Mouse (Mus musculus) MN1 (cell line): ENCODE results near the gene Nkx2-2.

Experiments
- DNase-seq: peaks from one replicate; pipeline ENCODE4 v3.0.0-alpha.2; 2016; ENCODE audit warnings: low spot score

The Nkx2-2 gene

DNA sequence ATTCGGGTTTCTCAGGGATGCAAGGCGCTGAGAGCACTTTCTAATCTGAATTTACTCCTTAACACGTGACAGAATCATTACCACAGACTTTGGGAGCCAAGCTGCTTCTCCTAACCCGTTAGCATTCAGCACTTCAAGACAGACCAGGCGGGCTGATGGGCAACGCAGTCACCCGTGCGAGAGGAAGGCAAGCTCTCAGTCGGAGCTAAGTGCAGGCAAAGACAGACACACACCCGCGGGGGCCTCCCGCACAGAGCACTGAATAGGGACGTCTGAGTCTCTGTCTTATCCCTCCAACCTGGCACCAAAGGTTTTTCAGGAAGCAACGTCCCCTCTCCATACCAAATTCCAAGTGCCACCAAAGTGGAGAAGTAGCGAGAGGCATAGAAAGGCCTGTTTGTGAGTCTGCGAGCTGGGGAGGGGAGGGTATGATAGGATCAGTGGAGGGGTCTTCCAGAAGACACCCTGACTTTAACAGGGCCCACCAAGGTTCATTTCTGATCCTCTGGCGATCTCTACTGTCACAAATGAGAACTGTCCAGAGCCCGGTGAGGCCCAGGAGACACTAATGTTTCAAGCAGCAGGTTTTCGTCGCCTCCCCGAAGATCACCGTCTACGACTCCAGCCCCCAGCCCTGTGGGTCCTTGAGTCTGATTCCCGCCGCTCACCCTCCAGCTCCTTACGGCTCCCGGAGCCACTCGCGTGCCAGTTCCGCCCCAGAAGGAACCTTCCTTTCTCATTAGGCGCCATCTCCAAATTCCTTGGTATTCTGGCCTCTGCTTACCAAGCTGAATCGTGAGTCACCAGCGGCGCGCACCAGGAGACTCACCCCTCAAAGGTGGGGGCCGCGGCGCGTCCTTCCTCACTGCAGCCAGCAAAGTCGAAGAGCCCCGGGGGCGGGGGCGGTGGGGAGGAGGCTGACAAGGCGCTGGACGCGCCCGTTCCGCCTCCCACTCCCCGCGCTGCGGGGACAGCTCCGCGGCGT is at the start of gene Nkx2-2:
TSS of gene Nkx2-2 (minus strand) at position 973 of the 985 bp plus-strand sequence.
- no peak for DNase-seq

DNA sequence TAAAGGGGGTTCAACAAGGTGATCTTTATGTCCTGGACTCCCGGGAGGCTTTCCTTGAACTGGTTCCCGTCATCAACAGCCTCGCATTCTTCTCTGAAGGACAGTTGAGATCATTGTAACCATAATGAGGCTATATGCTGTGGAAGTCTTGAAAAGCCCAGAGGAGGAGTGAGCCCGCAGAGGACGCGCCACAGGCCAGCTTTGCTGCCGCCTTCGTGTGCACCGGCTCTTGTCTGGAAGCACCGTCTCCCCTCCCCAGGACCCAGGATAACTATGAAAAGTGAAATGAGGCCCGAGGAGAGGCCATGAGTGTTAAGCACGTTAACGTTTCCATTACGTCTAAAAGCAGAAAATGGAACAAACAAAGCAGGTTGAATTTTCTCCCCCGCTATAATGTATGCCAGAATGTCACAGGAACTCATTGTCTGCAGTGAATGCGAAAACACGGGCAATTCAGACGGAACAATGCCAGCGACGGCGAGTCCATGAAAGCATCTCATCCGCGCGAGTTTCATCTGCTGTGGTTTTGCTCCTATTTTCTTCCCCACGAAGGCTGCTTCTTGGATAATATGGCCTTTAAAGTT is 41.8 kb upstream of the Nkx2-2 start:
- DNase-seq, result no peak

DNA sequence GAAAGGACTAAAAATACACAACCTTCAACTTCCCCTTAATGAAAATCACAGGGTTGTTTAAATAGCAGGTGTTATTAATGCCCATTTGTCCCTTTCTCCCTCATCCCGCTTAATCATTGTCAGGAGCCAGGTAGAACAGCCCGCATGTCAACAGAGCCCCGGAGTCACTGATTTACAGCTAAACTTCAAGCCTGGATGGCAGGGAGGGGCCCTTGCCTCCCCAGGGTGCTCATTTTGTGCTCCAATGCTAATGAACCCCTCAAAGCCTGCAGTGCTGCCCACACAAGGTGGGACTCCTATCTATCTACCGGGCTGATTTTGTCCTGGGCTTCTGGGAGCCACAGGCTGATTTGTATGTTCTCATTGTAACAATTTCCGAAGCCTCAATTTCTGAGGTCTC is 37.1 kb upstream of the Nkx2-2 start:
- DNase-seq, result no peak

DNA sequence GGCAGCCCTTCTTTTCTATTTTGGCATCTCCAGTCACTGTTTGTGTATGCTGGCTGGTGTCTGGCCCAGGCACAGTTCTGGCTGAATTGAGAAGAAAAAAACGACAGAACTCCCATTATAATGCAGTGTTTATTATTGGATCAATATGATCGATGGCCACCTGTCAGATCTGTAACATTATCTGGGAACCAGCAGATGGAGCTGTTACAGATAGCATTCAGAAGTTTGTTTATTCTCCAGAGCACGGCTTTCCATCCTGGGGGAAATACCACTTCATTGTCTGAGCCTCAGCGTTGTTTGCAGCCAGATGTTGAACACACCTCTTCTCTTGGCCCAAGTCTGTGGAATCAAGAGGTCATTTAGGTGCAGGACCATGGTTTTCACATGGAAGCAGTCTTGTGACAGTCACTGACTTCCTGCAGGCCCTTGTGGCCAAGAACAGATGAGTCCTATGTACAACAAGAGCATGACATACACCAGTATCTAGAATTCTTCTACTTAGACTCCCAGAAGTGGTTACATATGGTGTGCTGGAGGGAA is 11.1 kb upstream of the Nkx2-2 start:
- no peak for DNase-seq

DNA sequence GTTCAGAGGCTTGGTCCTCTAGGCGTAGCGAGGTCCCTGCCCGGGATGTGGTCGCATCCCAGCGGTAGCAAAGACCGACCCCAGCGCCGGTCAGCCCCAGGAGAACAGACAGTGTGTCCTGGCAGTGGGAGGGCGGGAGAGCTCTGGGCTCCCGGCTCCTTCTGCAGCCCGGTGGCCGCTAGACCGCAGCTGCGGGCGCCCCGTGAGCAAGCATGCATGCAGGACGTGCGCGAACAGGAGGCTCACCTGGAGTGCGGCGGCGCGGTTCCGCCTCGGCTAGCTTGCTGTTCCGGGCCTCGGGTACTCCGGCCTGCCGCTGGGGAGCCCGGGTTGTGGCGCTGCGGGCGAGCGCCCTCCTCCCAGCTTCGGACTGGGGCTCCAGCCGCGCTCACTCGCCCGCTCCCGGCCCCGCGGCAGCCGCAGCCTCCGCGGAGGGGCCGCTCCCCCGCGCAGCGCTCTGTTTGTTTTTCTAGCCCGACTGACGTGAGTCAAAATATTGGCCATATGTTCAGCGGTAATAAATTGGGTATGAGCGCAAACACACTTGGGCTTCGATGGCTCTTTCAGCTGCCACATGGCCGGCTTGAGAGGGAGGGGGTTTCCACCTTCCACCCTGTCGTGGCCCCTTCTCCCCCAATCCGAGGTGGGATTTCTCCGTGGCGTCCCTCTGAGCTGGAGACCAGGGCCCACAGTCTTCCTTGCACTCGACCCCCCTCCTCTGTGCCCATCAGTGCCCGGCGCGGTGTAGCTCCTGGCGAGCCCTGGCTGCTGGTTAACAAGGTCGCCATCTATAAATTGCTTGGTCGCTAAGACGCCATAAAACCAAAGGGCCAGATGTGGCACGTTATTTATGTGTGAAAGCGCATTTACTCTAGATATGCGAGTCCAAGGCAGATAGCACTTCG is 920 bp upstream of the Nkx2-2 start:
- DNase-seq, result no peak

DNA sequence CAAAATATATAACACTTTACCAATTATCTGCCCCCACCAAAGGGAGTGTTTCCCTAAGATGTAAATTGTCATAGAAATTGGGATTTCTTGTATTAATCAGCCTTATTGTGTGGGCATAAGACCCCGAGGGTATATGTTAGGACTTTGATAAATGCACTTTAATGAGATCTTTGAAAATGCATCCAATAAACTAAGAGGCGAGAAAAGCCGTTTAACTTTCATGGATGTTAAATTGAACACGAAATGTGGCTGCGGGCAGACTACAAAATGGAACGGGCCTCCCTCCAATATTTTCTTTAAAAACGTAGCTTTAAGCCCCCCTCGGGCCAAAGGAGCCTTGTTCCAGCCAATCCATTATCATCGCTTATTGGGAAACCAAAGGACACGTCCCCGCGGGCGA is 1.3 kb downstream of the Nkx2-2 start:
- no peak for DNase-seq

DNA sequence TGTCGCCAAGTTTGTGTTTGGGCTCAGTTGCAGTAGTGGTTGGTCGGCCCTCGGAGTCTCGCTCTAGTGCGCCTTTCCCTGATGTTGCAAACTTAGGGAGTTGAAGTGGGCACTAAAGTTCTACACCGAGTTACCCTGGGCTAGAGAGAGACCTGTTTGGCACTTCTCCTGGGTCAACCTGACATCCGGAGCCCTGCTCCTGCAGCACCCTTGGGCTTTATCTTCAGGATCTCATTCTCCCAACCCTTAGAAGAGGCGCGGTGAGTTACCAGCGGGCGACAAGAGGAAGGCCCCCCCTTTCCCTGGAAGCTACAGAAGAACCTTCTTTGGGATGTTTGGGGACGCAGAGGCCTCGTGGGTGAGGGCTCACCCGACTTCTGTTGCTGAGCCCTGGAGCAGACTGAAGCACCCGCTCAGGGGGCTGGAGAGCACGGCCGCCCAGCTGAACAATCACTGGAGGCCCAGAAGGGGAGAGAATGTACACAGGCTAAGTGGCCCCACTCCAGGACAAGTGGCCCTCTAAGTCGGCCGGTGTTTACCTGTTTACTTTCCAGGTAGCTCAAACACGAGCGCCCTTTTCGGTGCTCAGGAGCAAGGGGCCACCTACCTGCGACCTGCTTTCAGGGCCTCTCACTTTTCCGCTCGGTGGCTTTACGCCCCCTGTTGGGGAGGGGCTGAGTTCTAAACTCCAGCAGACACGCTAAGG is 3.6 kb downstream of the Nkx2-2 start:
- DNase-seq, result no peak

DNA sequence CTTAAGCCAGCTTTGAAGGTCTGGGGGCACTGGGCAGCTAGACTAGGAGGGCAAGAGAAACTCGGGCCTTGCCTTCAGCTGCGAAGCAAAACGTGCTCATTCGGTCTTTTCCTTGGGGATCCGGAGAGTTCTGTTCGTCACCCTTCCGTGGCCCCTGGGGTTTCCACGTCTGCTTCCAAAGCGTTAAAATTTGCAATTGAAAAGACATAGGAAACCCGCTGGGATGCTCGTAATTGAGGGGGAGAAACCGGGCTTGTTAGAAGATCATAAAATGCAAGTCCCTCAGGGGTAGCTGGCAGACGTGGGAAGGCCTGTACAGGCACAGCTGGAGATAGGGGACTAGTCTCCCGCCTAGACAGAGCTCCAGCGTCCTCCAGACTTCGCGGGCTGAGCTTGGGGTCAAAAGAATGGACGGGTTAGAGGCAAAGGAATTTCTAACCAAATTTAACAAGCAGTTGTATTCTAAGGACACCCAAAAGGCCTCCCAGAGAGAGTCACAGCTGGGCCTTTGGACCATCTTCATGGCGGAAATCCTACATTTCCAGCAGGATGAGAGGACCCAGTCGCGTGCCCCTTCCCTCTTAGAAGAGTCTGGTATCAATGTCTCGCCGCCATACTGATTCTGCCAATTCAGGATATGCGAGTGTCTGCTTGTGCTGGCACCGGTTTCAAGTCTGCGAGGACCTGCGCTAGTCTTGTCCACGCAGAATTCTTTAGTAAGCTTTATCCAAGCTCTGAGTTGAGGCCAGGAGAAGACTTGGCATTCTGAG is 4.3 kb downstream of the Nkx2-2 start:
- no peak for DNase-seq

DNA sequence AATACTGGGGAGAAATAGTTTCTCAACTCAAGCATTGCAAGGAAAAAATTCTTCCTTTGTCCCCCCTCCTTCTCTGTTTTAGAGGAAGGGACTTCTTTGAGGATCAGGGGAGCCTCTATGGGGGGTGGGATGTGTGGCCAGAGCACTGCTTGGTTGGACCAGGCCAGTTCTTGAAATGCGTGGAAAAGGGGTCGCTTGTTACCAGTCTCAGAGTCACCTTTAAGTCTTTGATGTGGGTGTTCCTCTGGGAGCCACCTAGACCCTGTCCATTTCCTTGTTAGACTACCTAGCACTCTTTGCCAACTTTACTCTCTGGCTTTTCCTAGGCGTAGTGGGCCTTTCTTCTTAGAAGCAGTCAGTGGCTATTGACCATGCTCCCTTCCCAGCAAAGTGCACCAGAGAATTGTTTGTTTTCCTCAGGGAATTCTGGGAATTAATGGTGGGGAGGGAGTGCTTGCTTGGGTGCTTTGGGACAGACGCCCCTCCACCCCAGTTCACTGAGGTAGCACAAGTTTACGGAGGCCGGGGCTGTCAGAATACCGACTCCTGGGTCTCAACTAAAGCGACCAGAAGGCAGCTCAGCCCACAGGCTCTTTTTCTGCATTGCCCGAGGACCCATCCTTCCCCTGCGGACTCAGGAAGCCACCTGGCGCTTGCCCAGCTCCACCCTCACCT is 5.0 kb downstream of the Nkx2-2 start:
- DNase-seq, result no peak

DNA sequence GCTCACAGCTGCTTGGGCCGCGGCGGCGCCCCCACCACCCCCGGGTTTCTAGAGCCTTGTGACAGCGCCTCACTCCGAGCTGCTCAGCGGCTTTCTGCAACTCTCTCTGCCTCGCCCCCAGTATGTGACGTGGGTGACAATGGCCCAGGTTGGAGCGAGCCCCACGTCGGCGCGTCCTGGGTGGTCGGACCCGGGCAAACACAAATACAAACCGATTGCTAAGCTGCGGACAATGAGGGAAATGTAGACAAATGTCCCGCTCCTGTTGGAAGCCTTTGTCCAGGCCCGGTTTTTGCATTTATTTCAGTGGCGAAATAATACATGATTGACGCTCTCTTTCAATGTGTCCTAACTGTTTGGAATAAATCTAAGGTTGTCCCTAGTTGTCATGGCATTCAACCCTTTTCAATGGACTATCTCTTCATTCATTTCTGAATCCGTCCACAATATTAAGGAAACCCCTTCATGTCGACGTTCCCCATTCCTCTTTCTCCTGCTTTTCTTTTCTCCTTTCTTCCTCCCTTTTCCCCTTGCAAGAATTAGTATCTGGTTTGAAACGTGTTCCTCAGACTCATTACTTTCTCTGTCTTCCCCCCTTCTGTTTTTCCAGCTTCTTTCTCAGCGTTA is 5.9 kb downstream of the Nkx2-2 start:
- no peak for DNase-seq

DNA sequence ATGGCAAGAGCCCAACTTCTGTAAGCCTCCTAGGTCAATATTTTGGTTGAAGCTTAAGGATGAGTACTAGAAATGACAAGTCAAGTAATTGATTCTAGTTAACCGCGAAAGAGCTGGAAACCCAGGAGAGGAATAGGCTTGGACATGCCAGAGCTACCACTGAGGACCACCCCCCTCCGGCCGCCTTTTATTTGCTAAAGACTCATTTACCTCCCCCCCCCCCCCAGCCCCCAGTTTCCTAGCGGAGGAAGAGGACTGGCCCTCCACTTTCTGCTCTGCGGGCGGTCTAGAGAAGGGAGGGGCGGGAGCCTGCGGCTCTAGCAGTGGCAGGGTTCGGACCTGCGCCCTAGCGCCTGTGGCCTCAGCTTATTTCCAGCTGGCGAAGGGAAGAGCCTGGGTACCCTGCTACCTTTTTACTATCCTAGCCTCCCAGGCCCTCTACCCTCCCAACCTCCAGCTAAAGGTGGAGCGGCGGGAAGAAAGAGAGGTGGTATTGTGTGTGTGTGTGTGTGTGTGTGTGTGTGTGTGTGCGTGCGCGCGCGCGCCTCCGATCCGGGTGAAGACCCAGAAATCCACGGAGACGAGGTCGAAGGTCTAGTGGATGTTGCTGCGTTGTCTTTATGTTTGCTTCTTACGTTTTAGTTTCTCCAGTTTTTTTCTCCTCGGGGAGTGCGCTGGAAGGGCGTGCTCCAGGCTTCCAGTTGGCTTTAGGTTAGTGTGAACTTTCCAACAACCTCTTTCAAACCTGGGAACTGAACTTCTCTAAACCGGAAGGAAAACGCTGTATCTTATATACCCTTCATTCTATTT is 6.8 kb downstream of the Nkx2-2 start:
- no peak for DNase-seq

DNA sequence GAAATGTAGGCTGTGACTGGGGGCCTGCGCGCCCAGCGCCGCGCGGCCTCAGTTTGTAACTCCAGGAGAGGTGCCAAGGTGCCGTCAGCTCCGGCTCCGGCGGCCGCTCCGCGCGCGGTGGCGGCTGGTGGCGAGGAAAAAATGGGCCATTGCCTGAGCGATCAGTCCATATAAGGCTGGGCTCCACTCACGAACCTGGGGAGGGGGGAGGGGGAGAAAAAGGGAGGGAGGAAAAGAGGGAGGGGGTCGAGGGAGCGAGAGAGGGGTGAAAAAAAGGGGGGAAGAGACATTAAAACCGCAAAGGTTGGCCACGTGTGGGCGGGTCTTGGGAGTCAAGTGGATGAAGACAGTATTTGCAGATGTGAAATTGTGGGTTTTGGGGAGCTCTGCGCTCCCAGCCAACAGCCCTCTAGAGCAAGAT is 7.8 kb downstream of the Nkx2-2 start:
- no peak for DNase-seq

DNA sequence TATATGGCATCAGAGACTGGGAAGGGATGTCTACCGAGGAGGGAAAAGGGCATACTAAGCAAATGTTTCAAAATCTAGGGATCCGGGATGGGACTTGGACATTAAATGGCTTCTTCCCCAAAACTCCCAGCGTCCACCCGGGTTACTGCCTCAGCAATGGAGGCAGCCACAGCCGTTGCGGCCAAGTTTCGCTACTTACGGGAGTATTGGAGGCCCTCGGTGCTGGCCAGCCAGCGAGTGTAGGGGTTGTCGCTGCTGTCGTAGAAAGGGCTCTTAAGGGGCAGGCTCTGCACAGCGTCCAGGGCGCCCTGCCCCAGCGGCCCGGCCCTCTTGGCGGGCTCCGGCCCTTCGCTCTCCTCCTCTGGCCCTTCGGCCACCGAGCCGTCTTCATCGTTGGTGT is 8.5 kb downstream of the Nkx2-2 start:
- DNase-seq, result no peak

DNA sequence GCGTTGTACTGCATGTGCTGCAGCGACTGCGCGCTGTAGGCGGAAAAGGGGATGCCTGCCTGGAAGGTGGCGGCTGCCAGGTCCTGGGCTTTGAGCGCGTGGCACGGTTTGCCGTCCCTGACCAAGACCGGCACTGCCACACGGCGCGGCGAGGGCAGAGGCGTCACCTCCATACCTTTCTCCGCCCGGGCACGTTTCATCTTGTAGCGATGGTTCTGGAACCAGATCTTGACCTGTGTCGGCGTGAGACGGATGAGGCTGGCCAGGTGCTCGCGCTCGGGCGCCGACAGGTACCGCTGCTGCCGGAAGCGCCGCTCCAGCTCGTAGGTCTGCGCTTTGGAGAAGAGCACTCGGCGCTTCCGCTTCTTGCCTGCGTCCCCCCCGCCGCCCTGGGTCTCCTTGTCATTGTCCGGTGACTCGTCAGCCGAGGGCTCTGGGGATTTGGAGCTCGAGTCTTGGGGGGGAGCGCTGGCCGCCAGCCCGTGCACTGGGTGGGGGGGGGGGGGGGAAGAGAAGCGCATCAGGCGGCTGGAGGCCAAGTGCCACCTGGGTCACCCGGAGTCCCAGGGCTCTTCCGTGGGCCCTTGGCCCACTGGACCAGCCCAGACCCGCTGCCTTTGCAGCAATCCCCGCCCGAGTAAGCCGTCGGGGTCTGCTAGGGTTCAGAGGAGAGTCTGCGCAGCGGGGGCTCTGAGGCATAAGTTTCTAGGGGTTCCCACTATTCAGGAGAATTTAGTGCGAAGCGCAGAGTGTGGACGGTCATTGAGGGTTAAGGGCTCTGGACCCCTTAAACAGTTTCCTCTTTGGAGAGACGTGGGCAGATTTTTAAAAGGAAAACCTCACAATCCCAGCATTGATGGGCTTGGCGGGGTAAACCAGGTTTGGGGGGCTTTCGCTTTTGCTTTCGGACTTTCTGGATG is 9.7 kb downstream of the Nkx2-2 start:
- no peak for DNase-seq

DNA sequence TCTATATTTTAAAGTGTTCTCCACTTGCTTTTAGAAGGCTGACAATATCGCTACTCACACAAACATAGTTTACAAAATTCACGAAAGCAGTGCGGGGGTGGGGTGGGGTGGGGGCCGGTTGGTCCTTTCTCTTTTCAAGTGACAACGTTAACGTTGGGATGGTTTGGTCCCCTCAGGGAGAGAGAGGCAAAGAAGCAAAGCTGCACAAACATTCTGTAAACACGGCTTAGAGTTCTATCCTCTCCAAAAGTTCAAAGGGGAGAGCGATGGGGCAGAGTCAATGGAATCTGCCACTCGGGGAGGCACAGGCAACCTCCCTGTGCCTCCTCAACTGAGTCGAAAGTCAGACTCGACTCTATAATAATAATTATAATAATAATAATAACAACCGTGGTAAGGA is 10.5 kb downstream of the Nkx2-2 start:
- DNase-seq, result no peak

DNA sequence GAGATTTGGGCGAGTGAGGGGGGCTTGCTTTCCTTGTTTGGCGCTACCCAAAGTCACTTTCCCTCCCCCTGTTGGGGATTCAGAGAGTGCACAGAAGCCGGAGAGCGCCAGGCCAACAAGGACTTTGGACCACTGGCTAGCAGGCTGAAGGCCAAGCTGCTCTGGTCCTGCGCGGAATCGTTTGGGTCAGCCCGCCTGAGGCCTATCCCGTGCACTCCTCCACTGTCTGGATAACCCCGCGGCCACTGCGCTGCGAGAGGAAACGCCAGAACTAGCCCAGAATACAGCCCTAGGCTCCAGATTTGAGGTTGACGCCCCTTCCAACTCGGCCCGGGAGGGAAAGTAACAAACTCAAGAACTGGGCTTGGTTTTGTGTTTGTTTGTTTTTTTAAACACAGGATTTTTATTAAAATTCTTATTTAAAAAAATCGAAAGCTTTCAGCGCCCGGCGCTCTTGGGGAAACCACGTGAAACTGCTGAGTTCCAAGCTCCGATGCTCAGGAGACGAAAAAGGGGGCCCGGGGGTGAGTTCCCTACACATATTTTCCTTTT is 11.3 kb downstream of the Nkx2-2 start:
- DNase-seq, result no peak

DNA sequence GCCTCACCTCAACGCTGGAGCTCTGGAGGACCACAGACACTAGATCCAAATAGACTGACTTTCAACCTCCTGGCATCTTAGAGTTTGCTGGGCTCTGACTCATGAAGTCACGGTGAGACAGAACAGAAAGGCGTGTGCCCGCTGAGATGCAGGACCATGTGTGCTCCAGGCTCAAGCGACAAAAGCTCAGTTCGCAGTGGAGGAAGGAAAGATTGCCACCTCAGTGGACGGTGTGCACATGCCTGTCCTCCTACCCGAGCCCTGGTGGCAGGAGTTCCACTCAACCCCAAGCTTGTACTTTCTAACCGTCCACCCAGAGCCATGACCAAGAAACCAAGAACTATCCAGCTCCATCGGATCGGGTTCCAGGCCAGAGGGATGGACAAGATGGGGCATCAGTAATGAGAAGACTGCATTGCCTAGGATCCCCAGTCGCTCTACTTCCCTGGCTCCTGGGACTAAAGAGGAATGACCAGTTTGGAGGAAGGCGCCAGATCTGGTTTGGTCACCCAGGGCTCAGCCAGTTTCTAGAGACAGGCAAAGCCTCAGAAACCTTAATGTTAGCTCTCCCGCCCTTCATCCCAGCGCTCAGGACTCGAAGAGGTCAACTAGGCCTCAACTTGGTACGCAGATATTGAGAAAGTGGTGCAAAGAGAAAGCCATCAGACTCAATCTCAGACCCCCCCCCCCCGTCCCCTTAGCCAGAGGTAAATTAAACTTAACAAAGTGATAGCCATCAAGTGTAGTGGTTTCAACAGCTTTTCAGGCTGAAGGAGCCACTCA is 11.9 kb downstream of the Nkx2-2 start:
- DNase-seq, result no peak
